Mouse (Mus musculus): ENCODE measurements around the gene Aqp2. TPM values are rescaled to one million over a fixed set of nuclear protein-coding genes. Genes with fewer than 3 reads are reported as not detected.
A peak's percentile ranks its signal among the peaks of the same experiment; 100 is the strongest.

Gene Aqp2
- polyA plus RNA-seq, 1 experiment from 2014 or later = not detected

DNA sequence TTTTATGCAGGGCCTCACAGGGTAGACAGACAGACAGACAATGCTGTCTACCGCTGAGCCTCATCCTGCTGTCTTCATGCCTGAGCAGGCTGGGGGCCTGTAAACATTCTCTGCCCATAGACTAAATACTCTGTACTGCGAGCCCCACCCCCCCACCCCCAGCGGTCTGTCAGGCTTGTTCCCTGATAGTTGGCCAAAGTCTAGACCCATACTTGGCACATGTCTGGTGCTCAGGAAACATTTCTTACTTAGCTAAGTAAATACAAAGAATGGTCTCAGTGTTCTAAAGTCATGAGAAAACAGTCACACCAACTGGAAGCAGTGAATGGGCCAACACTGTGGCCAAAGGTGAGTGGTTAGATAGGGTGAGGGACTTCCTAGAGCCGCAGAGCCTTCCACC, 11.5 kb upstream of the Aqp2 start:
- Histone ChIP-seq H3K27me3 (0 out of 2 replicates have a peak, but pooled peaks cover 3% of the 10 kb centered on the region), H3K4me3 (no peak overlapping the region), H3K27ac (no peak overlapping the region), H3K9me3 (no peaks in the 10 kb centered on the region), H3K4me1 (replicated peaks) (peaks cover 24% of the 10 kb centered on the region), H3K36me3 (no peaks in the 10 kb centered on the region), H3K4me2 (no peak overlapping the region), H3K9ac (no peak overlapping the region)
- 81% methylated on average over 4 of the region's 4 CpGs for WGBS
- ATAC-seq (ENCODE audit: low FRiP score) = no peak

DNA sequence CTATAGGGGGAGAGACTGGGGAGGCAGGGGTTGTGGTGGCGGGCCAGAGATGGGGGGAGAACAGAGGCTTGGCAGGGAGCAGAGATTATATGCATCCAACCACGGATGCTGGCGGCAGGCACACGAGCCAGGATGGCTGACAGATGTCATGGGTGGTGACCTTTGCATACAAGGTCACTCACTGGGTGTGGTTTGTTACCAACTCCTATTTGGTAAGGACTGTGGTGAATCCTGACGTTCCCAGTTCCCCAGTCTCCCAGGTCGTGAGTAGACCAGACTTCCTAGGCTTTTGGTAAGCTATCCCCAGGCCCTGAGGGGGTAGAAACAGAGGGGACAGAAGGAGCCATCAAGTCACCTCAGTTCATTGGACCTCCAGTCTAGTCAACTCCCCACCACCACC, 10.2 kb upstream of the Aqp2 start:
- peaks cover 20% of the 10 kb centered on the region for H3K4me1 ChIP-seq (replicated peaks)
- no peaks in the 10 kb centered on the region for H3K36me3 ChIP-seq
- H3K4me3 ChIP-seq = no peak overlapping the region
- ATAC-seq (ENCODE audit: low FRiP score) = no peak
- H3K27me3 ChIP-seq = 0 out of 2 replicates have a peak, but pooled peaks cover 5% of the 10 kb centered on the region
- WGBS = 61% methylated on average over 6 of the region's 6 CpGs
- no peak overlapping the region for H3K4me2 ChIP-seq
- no peak overlapping the region for H3K9ac ChIP-seq
- H3K9me3 ChIP-seq = no peaks in the 10 kb centered on the region
- no peak overlapping the region for H3K27ac ChIP-seq

DNA sequence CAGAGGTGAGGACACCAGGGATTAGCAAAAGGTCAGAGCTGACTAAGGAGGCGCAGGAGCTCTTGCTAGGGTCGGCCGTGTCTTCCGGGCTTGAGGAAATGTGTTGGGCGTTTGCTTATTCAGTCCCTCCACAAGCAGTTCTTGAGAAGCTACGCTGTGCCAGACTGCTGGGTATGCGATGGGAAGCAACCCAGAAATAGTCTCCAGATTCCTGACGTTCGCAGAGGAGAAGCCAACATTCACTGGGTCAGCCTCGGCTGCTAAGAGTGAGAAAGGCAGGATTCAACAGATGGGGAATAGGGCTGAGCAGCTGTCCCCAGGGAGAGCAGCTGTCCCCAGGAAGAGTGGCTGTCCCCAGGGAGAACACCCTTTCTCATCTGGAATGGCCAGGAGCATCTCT, 9.7 kb upstream of the Aqp2 start:
- Histone ChIP-seq H3K4me3 (no peak overlapping the region), H3K4me1 (replicated peaks) (peaks cover 15% of the 10 kb centered on the region), H3K27ac (no peak overlapping the region), H3K36me3 (no peaks in the 10 kb centered on the region), H3K9ac (no peak overlapping the region), H3K27me3 (0 out of 2 replicates have a peak, but pooled peaks cover 5% of the 10 kb centered on the region), H3K9me3 (no peaks in the 10 kb centered on the region), H3K4me2 (no peak overlapping the region)
- ATAC-seq (ENCODE audit: low FRiP score) = no peak
- 87% methylated on average over 10 of the region's 10 CpGs for WGBS

DNA sequence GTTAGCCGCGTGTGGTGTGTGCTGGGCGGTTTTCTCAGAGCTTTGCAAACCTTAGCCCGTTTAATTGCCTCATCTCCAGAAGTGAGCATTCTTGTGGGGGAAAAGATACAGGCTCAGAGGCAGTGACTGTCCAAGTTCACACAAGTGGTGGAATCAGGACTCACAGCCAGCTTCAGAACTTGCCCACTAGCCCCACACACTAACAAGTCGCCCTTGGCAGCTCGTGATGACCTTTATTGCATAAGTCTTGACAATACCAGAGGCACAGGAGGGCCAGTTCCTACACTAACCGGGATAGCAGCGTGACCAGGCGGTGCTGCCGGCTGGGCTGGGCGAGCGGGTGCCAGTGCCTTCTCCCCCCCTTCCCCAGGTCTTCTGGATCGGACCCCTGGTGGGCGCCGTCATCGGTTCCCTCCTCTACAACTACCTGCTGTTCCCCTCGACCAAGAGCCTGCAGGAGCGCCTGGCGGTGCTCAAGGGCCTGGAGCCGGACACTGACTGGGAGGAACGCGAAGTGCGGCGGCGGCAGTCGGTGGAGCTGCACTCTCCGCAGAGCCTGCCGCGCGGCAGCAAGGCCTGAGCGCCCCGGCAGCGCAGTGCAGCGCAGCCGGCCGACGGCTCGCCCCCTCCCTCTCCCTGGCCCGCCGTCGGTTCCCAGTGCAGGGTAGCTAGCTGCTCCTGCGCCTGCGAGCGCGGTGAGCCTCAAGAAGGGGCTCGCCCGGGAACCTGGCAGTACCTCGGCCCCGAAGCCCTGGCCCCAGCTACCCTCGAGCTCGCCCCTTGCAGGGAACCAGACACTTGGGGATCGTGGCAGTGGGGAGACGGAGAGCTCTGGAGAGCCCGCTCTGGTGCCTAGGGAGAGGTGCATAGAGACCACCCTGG, 4.8 kb downstream of the Aqp2 start:
- WGBS = 2% methylated on average over 50 of the region's 54 CpGs
- H3K4me2 ChIP-seq = peak overlapping the region; percentile 54
- peak overlapping the region; percentile 29 for H3K4me3 ChIP-seq
- peaks cover 98% of the 10 kb centered on the region for H3K27me3 ChIP-seq
- H3K27ac ChIP-seq = no peak overlapping the region
- H3K9ac ChIP-seq = peak overlapping the region; percentile 53
- no peaks in the 10 kb centered on the region for H3K9me3 ChIP-seq
- H3K4me1 ChIP-seq (replicated peaks) = peaks cover 23% of the 10 kb centered on the region
- no peaks in the 10 kb centered on the region for H3K36me3 ChIP-seq
- ATAC-seq (ENCODE audit: low FRiP score) = peak; percentile 47; the same call in 1 of the 2 replicates

DNA sequence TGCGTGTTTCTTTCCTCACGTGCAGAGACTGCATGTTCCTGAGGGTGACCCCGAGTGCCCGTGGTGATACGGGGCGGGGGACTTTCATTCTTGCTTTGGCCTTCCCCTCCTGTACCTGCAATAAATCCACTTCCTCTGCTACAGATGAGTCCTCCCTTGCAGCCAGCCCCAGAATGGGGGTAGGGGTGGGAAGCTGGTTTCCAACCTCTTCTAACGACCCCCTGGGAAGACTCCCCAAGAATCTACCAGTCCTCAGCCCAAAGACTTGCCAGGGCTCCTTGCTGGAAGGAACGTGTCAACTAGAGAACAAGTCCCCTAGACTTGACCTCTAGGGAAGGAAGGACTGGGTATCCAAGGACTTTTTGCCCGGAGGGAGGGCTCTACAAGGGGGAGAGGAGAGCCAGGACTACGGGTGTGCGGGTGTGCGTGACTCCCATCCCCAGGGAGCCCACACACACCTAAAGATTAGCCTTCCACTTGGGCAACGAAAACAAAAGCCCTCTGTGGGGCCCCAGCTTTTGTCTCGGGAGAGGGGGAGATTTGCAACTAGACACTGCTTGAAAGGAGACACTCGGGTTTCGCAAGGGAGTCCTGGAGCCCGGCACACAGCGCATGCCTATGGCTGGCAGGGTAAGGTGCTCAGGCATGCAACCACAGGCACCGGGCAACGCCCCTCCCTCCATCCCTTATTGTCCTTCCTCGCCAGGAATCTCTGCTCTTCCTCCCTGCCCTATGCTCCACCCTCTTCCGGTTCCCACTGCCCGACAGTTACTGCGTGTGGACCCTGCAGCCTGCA, 5.8 kb downstream of the Aqp2 start:
- no peak for ATAC-seq (ENCODE audit: low FRiP score)
- Histone ChIP-seq H3K27me3 (peaks cover 99% of the 10 kb centered on the region), H3K36me3 (no peaks in the 10 kb centered on the region), H3K9ac (peak overlapping the region; percentile 53; the same call in 1 of the 2 replicates), H3K4me3 (peak overlapping the region; percentile 29), H3K9me3 (no peaks in the 10 kb centered on the region), H3K4me1 (replicated peaks) (peaks cover 23% of the 10 kb centered on the region), H3K4me2 (peak overlapping the region; percentile 54), H3K27ac (no peak overlapping the region)
- 2% methylated on average over 24 of the region's 24 CpGs for WGBS

DNA sequence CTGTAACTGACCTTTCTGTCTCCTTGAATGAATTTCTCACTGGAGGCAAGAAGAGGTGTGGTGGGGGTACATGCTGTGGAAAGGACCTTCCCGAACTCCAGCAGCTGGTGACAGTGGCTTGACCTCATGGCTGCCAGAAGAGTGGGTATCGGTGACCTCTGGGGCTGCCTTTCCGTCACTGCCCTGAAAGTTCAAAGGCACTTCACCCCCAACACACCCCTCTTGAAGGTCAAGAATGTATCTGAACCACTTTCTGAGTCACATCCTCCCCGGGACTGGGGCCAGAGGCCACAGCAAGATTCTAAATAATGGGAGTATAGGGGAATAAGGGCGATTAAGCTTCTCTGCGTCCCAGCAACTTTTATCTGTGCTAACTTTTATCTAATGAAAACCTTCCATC, 6.9 kb downstream of the Aqp2 start:
- Histone ChIP-seq H3K27me3 (peaks cover 99% of the 10 kb centered on the region), H3K9ac (no peak overlapping the region), H3K4me3 (no peak overlapping the region), H3K4me1 (replicated peaks) (peaks cover 29% of the 10 kb centered on the region), H3K9me3 (no peaks in the 10 kb centered on the region), H3K27ac (no peak overlapping the region), H3K4me2 (no peak overlapping the region), H3K36me3 (no peaks in the 10 kb centered on the region)
- WGBS = 68% methylated on average over 6 of the region's 6 CpGs
- no peak for ATAC-seq (ENCODE audit: low FRiP score)

DNA sequence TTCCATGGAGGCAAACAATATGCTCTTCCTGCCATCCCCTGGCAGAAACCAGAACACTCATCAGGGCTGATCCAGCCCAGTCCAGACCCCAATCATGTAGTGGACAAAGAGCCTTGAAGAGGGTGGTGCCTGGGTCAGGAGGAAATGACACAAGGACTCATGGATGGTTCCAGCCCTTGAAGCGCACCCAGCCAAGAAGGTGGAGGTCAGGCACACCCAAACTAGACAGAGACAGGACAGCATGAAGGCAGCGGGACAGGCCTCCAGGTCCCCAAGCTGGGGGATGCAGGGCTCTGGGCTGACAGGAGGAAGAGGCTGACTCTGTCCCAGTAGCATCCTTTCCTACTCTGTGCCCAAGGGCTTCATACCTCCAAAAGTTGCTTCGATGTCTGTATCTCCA, 7.7 kb downstream of the Aqp2 start:
- no peak overlapping the region for H3K9ac ChIP-seq
- no peaks in the 10 kb centered on the region for H3K36me3 ChIP-seq
- no peak overlapping the region for H3K4me2 ChIP-seq
- H3K27me3 ChIP-seq = peaks cover 99% of the 10 kb centered on the region
- no peak overlapping the region for H3K4me3 ChIP-seq
- no peak for ATAC-seq (ENCODE audit: low FRiP score)
- H3K9me3 ChIP-seq = no peaks in the 10 kb centered on the region
- 82% methylated on average over 3 of the region's 3 CpGs for WGBS
- peaks cover 33% of the 10 kb centered on the region for H3K4me1 ChIP-seq (replicated peaks)
- no peak overlapping the region for H3K27ac ChIP-seq

DNA sequence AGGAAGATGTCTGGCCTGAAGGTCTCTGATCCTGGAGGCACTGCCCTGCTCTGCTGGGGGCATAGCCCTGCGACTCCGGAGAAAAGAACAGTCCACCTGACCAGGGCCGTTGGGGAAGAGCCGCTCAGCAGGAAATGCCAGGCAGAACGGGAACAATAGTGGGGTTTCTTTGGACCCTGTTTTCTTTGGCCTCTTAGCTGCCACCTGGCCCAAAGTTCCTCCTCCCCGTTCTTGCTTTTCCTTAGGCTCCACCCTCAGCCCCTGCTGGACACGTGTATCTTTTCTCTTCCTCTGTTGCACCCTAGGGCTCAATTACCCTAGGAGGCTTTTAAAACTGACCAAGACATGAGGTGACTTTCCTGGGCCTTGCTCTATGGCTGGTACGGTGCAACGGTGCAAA, 10.4 kb downstream of the Aqp2 start:
- WGBS = 6% methylated on average over 9 of the region's 9 CpGs
- H3K4me3 ChIP-seq = no peak overlapping the region
- no peaks in the 10 kb centered on the region for H3K9me3 ChIP-seq
- no peak for ATAC-seq (ENCODE audit: low FRiP score)
- no peak overlapping the region for H3K27ac ChIP-seq
- peaks cover 100% of the 10 kb centered on the region for H3K27me3 ChIP-seq
- H3K4me1 ChIP-seq (replicated peaks) = peaks cover 23% of the 10 kb centered on the region
- H3K4me2 ChIP-seq = no peak overlapping the region
- no peaks in the 10 kb centered on the region for H3K36me3 ChIP-seq
- no peak overlapping the region for H3K9ac ChIP-seq

DNA sequence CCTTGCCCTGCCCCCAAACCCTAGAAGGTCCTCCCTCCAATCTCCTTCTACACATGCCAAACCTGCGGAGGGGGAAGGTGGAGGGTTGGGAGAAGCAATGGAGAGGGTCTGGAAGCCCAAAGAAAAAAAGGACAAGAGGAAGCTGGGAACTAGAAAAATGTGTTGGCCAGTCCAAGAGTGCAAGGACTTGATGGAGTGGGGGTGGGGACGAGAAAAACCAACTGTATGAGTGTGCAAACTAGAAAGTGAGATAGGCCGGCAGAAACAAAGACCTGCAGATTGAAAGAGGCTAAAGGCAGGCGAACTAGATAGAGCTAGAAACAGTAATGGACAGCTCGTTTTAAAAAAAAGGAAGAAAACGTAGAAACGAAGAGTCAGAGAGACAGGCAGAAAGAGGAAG, 10.8 kb downstream of the Aqp2 start:
- Histone ChIP-seq H3K4me3 (0 out of 2 replicates have a peak overlapping the region, but pooled peaks have one; percentile 46), H3K36me3 (no peaks in the 10 kb centered on the region), H3K27me3 (peaks cover 100% of the 10 kb centered on the region), H3K9me3 (no peaks in the 10 kb centered on the region), H3K4me2 (no peak overlapping the region), H3K9ac (no peak overlapping the region), H3K4me1 (replicated peaks) (peaks cover 18% of the 10 kb centered on the region), H3K27ac (no peak overlapping the region)
- no peak for ATAC-seq (ENCODE audit: low FRiP score)
- 17% methylated on average over 7 of the region's 7 CpGs for WGBS

DNA sequence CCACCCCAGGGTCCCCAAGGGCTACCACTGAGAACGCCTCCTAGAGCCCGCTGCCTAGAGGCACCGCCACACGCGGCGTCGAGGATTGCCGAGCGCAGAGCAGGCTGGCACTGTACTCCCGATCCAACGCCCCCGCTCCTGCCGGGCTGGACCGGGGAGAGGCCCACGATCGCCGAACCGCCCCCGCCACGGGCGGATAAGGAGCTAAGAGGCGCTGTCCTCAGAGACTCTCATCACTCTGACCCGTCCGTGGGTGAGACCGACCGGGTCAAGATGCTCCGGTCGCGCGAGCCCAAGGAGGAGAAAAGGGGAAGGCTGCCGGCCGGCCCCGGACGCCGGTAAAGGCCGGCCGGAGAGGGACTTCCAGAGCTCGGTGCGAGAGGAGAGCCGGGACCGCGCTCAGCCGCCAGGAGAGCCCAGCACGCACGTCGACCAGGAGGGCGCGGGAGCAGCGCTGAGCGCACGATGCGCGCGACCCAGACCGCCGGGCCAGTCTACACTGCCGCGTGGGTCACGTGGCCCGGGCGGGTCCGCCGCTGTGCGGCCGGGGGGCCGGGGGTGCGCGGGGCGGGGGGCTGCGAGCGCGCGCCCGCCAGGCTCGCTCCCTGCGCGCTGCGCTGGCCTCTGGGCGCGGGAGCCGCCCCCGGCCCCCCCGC, 11.7 kb downstream of the Aqp2 start, which contains the start of gene Aqp5:
Gene Aqp5, plus strand, starts transcription at position 354 of the 656 bp plus-strand sequence.
- H3K27me3 ChIP-seq = peaks cover 100% of the 10 kb centered on the region
- H3K4me1 ChIP-seq (replicated peaks) = peaks cover 14% of the 10 kb centered on the region
- peak within 1 kb of the TSS; percentile 70 for H3K9ac ChIP-seq
- peak within 1 kb of the TSS; percentile 46 for H3K4me3 ChIP-seq
- no peaks in the 10 kb centered on the region for H3K9me3 ChIP-seq
- H3K36me3 ChIP-seq = no peaks in the 10 kb centered on the region
- H3K4me2 ChIP-seq = peak within 1 kb of the TSS; percentile 63
- peak; percentile 67 for ATAC-seq (ENCODE audit: low FRiP score)
- H3K27ac ChIP-seq = no peak within 1 kb of the TSS
- 3% methylated on average over 66 of the region's 83 CpGs for WGBS

DNA sequence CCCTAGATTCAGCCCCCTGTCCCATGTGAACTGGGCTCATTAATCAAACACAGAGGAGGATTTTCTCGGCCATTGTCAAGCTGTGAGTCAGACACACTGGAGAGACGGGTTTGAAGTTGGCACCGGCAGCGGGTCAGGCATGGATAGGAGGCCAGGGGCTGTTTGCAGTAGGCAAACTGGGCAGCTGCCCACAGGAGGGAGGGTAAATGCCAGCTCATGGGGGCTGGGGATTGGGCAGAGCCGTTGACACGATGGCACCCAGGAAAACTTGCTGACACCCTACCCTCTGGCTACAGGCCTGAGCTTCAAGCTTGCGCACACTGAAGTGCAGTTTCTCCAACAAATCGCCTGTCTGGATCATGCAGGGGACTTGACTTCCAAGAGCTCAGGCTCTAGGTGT, 13.3 kb downstream of the Aqp2 start:
- Histone ChIP-seq H3K4me2 (no peak overlapping the region), H3K9me3 (no peaks in the 10 kb centered on the region), H3K9ac (no peak overlapping the region), H3K27me3 (peaks cover 87% of the 10 kb centered on the region), H3K4me1 (replicated peaks) (peaks cover 24% of the 10 kb centered on the region), H3K36me3 (no peaks in the 10 kb centered on the region), H3K27ac (no peak overlapping the region), H3K4me3 (no peak overlapping the region)
- WGBS = 56% methylated on average over 8 of the region's 8 CpGs
- ATAC-seq (ENCODE audit: low FRiP score) = no peak

DNA sequence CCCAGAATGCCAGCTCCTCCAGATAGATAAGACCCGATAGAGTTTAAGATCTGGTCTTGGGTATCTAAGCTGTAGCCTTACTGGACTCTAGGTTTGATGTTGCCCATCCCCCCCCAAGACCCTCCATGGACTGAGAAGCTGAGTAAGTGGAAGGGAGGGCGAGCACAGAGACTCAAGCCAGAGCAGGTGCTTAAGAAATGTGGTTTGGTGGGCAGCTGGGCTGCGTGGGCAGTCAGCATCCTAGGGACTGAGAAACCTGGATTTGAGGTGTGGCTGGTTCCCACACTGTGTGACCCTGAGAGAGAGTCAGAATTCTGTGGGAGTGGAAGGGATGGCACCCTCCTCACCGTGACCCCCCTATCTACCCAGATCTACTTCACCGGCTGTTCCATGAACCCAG, 14.0 kb downstream of the Aqp2 start:
- no peak overlapping the region for H3K4me2 ChIP-seq
- H3K36me3 ChIP-seq = no peaks in the 10 kb centered on the region
- peaks cover 30% of the 10 kb centered on the region for H3K4me1 ChIP-seq (replicated peaks)
- H3K9me3 ChIP-seq = no peaks in the 10 kb centered on the region
- H3K27ac ChIP-seq = no peak overlapping the region
- no peak for ATAC-seq (ENCODE audit: low FRiP score)
- 83% methylated on average over 5 of the region's 5 CpGs for WGBS
- H3K27me3 ChIP-seq = peaks cover 83% of the 10 kb centered on the region
- no peak overlapping the region for H3K9ac ChIP-seq
- no peak overlapping the region for H3K4me3 ChIP-seq
